Mouse (Mus musculus) macrophage (primary cell): ENCODE data around the gene Hist1h1d. TPM values are rescaled to one million over a fixed set of nuclear protein-coding genes. Genes with fewer than 3 reads are reported as not detected.

ENCODE experiments used
- H3K27ac ChIP-seq: fragments of 350-480 bp; formaldehyde crosslinking; 2 replicates; pipeline ENCODE4 v1.9.0; 2021
- H3K36me3 ChIP-seq: fragments of 350-480 bp; formaldehyde crosslinking; 2 replicates; pipeline ENCODE4 v1.9.0; 2021; ENCODE audit errors: inconsistent target
- H3K4me3 ChIP-seq: fragments of 350-480 bp; formaldehyde crosslinking; 2 replicates; pipeline ENCODE4 v1.9.0; 2021; ENCODE audit errors: inconsistent target
- H3K79me2 ChIP-seq: fragments of 350-480 bp; formaldehyde crosslinking; 2 replicates; pipeline ENCODE4 v1.9.0; 2021; ENCODE audit errors: inconsistent target
- WGBS: methylation state at CpG from one replicate; pipeline ENCODE4 v1.1.7; 2026; ENCODE audit warnings: inconsistent platforms; ENCODE audit not compliant: missing documents; 5-methylcytosine and 5-hydroxymethylcytosine counted together
- polyA plus RNA-seq: library from polyadenylated mRNA; stranded (reverse); fragments of 250-400 nt; gene quantifications from 3 replicates; pipeline ENCODE4 v1.2.4, GENCODE M21; 2018; ENCODE audit warnings: inconsistent platforms
- total RNA-seq, 78 experiments: library from RNA; depleted of rRNA; stranded (reverse); fragments of 250-400 nt; gene quantifications; 1 replicate in 9 of 78; 2 replicates in 24 of 78; 3 replicates in 43 of 78; 4 replicates in 2 of 78; pipeline ENCODE4 v1.2.4; 2018; ENCODE audit warnings: inconsistent platforms in 56 of 78

The Hist1h1d gene
- 10 to 100 TPM in 1 of 26 experiments, 1 to 10 TPM in 11, under 1 TPM in 13, not detected in 1; 0.10 to 14.5 (median 0.93) TPM for total RNA-seq (2018; cell fraction: chromatin; rRNA removed)
- total RNA-seq (2018; cell fraction: cytosol; rRNA removed), result 1 to 10 TPM in 19 of 26 experiments, under 1 TPM in 7; 0.42 to 6.8 (median 1.8) TPM
- total RNA-seq (2018; cell fraction: nucleus; rRNA removed), result 10 to 100 TPM in 2 of 26 experiments, 1 to 10 TPM in 10, under 1 TPM in 14; 0.32 to 22.4 (median 0.86) TPM
- polyA plus RNA-seq, result 0.05 to 0.10 TPM (median 0.10 TPM) in 3 replicates

- no peaks in the 10 kb centered on the region for H3K36me3 ChIP-seq
- H3K4me3 ChIP-seq, result no peak within 1 kb of the TSS
- H3K79me2 ChIP-seq, result no peaks in the 10 kb centered on the region
- peak within 1 kb of the TSS; percentile 75 for H3K27ac ChIP-seq
These were observed at the start of gene Hist1h1d for GRCm38 (mm10) chr13:23552962-23553361. Gene Hist1h1d, plus strand, starts transcription at chr13:23553262.

DNA sequence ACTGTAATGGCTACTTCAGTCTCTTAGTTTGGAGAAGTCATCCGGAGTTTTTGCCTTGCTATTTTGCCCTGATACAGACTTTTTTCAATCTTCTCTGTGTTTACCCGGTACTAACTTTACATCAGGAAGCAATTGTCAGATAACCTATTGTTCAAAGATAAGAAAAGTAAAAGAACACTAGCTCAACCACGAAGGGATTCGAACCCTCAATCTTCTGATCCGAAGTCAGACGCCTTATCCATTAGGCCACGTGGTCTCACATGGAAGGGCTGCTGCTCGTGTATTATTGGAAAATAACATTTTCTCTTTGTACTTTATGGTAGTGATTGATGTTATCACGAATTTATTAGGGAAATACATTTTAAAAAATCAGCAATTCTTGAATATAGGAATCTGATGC is 49.3 kb upstream of the Hist1h1d start:
- Histone ChIP-seq H3K4me3 (no peak overlapping the region), H3K36me3 (no peaks in the 10 kb centered on the region), H3K27ac (no peak overlapping the region), H3K79me2 (no peaks in the 10 kb centered on the region)
- 21% methylated on average over 9 of the region's 9 CpGs for WGBS

GRCm38 (mm10) chr13:23505662-23506345 is 47.3 kb upstream of the Hist1h1d start:
- Histone ChIP-seq H3K27ac (no peak overlapping the region), H3K36me3 (no peaks in the 10 kb centered on the region), H3K79me2 (no peaks in the 10 kb centered on the region), H3K4me3 (no peak overlapping the region)
- WGBS, result 67% methylated on average over 13 of the region's 14 CpGs

DNA sequence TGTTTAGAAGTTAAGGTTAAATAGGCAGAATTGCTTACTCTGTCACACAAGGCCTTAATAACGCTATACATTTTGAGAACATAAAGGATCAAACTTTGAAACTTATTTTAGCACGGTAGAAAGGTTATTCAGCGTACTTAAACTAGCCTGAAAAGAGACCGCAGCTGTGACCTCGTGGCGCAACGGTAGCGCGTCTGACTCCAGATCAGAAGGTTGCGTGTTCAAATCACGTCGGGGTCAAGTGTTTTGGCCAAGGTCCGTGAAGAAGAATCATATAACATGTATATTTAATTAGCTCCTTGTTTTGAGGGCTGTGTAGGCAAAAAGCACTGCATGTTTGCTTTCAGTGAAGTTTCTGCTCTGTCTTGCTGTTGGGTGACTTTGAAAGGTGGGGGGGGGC is 46.7 kb upstream of the Hist1h1d start:
- no peaks in the 10 kb centered on the region for H3K36me3 ChIP-seq
- no peak overlapping the region for H3K4me3 ChIP-seq
- no peak overlapping the region for H3K27ac ChIP-seq
- WGBS, result 57% methylated on average over 13 of the region's 13 CpGs
- no peaks in the 10 kb centered on the region for H3K79me2 ChIP-seq

DNA sequence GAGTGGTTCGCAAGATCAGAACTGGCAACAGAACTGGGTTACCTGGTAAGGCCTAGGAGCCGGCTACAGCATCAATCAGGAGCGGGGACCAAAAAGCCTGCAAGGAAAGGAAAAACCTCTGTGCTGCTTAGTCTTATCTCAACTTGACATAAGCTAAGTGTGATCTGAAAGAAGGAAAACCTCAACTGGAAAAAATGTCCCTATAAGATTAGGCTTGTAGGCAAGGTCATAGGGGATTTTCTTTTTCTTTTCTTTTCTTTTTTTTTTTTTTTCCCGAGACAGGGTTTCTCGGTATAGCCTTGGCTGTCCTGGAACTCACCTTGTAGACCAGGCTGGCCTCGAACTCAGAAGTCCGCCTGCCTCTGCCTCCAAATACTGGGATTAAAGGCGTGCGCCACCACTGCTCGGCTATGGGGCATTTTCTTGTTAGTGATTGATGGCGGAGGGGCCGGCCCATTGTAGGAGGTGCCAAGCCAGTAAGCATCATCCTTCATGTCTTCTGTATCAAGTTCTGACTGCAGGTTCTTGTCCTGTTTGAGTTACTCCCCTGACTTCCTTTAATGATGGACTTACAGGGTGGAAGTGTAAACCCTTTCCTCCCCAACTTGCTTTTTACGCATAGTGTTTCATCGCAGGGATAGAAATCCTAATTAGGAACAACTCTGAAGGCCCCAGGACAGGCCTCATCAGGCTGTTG is 46.1 kb upstream of the Hist1h1d start:
- Histone ChIP-seq H3K4me3 (no peak overlapping the region), H3K79me2 (no peaks in the 10 kb centered on the region), H3K36me3 (no peaks in the 10 kb centered on the region), H3K27ac (no peak overlapping the region)
- 83% methylated on average over 12 of the region's 14 CpGs for WGBS

GRCm38 (mm10) chr13:23510127-23510526 is 42.9 kb upstream of the Hist1h1d start:
- Histone ChIP-seq H3K79me2 (no peaks in the 10 kb centered on the region), H3K27ac (no peak overlapping the region), H3K36me3 (no peaks in the 10 kb centered on the region), H3K4me3 (no peak overlapping the region)
- 69% methylated on average over 1 of the region's 1 CpGs for WGBS

GRCm38 (mm10) chr13:23513517-23513916 is 39.5 kb upstream of the Hist1h1d start:
- Histone ChIP-seq H3K79me2 (no peaks in the 10 kb centered on the region), H3K4me3 (no peak overlapping the region), H3K27ac (no peak overlapping the region), H3K36me3 (no peaks in the 10 kb centered on the region)
- WGBS, result 100% methylated on average over 1 of the region's 1 CpGs

DNA sequence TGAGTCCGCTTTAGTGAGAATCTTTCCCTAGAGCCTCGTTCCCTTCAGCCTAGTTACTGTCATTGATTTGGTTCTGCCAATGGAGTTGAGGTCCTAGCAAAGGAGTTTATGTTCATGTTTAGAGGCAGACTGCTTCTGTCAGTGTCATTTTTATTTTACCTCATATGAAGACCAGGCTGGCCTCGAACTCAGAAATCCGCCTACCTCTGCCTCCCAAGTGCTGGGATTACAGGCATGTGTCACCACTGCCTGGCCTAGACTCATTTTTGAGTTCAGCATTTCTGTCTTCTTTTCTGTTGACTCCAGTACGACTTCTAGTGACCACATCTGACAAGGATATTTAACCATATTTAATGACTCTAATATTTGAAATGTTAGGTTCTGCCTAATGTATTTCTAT is 37.8 kb upstream of the Hist1h1d start:
- no peaks in the 10 kb centered on the region for H3K36me3 ChIP-seq
- no peaks in the 10 kb centered on the region for H3K79me2 ChIP-seq
- H3K4me3 ChIP-seq, result no peak overlapping the region
- no peak overlapping the region for H3K27ac ChIP-seq
- WGBS, result 80% methylated on average over 5 of the region's 5 CpGs

DNA sequence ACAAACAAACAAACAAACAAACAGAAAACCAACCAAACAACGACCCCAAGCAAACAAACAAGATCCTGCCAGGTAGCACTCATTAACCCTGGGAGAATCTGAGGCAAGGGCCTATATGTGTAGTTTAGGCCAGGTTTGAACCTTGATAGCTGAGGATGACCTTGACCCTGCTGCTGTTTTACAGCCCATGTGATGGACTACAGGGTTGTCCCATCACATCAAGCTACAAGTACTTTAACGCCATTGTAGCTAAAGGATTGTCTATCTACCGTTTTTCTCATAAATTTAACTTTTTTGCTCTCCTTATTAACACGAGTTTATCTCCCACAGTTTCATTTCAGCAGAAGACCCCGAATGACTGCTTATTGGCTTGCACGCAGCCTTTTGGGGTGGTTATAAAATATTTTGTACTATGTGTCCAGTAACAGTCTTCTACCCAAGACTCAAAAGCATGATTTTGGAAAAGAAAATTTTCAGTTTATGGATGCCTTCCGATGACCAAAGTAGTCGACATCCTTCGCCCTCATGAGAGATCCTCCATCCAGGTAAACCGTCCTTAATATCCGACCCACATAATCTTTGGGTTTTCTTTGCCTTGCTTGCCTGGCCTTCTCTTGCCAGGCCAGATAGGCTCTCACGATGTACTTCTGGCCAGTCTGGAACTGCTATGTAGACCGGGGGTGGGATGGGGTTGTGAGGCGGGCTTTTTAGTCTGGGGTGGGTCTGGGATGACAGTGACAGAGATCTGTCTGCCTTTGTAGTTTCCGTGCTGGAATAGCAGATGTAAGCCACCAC is 37.0 kb upstream of the Hist1h1d start:
- Histone ChIP-seq H3K27ac (no peak overlapping the region), H3K36me3 (no peaks in the 10 kb centered on the region), H3K4me3 (peak overlapping the region; percentile 50; the same call in 1 of the 2 replicates), H3K79me2 (no peaks in the 10 kb centered on the region)
- 81% methylated on average over 15 of the region's 15 CpGs for WGBS

DNA sequence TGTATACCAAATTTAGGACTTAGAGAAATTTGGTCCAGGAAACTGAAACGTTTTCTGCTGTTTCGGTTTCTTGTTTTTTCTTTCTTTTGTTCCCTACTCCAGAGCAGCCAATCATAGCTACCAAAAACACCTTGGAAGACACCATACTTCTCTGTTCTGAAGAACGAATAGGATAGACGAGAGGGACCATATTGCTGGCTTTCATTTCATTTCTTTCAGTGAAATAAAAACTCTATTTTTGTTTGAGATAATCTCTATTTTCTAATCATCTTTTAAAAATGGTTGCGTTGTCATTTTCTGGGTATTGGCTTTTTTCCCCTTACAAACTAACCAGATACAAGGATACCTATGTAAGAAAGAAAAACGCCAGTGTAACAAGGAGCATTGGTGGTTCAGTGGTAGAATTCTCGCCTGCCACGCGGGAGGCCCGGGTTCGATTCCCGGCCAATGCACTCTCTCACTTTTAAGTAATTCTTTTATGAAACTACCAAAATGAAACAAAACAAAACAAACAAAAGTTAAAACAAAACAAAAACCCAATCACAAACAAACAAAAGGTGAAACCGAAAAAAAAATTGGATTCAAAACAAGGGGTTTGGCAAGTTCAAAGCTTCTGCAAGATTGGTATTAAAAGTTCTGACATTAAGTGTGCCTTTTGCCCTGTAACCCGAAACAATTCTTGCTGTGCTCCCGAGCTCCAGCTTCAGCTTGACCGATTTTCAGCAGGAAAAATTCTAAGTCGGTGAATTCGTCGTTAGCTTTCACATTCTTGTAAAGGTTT is 36.0 kb upstream of the Hist1h1d start:
- Histone ChIP-seq H3K27ac (no peak overlapping the region), H3K36me3 (no peaks in the 10 kb centered on the region), H3K4me3 (peak overlapping the region; percentile 50), H3K79me2 (no peaks in the 10 kb centered on the region)
- under 1% methylated on average over 17 of the region's 19 CpGs for WGBS

- peak overlapping the region; percentile 50 for H3K4me3 ChIP-seq
- peak overlapping the region; percentile 41 for H3K27ac ChIP-seq
- H3K79me2 ChIP-seq, result no peaks in the 10 kb centered on the region
- WGBS, result under 1% methylated on average over 27 of the region's 27 CpGs
- H3K36me3 ChIP-seq, result no peaks in the 10 kb centered on the region
These were observed 35.3 kb upstream of the Hist1h1d start for GRCm38 (mm10) chr13:23517603-23518294.

- H3K79me2 ChIP-seq, result no peaks in the 10 kb centered on the region
- 0% methylated on average over 6 of the region's 6 CpGs for WGBS
- no peaks in the 10 kb centered on the region for H3K36me3 ChIP-seq
- H3K4me3 ChIP-seq, result peak overlapping the region; percentile 50
- peak overlapping the region; percentile 41 for H3K27ac ChIP-seq
These were observed 34.8 kb upstream of the Hist1h1d start for GRCm38 (mm10) chr13:23518295-23518603.

- Histone ChIP-seq H3K27ac (peak overlapping the region; percentile 41), H3K4me3 (peak overlapping the region; percentile 50), H3K36me3 (no peaks in the 10 kb centered on the region), H3K79me2 (no peaks in the 10 kb centered on the region)
- 0% methylated on average over 6 of the region's 6 CpGs for WGBS
These were observed 34.2 kb upstream of the Hist1h1d start for GRCm38 (mm10) chr13:23518885-23519284.
